Mouse (Mus musculus) forebrain, embryonic 13.5 days (tissue): ENCODE results near the gene Cdk1. TPM values are rescaled to one million over a fixed set of nuclear protein-coding genes. Genes with fewer than 3 reads are reported as not detected.
"Not testable (repeated sequence)": the region's sequence is repeated elsewhere in the genome, so short reads cannot be mapped to it uniquely, and the experiment has no call there.

Experiments
- ATAC-seq: fragments of 200-750 bp; cut with Nextera tagmentation; 2 replicates; pipeline ENCODE4 v1.8.0; 2017
- H3K27ac ChIP-seq: fragments of 300-500 bp; sonication (generic); 2 replicates; pipeline ENCODE4 v1.5.1; 2015; ENCODE audit warnings: inconsistent platforms, mild to moderate bottlenecking, moderate library complexity
- H3K27me3 ChIP-seq: fragments of 300-500 bp; sonication (generic); 2 replicates; pipeline ENCODE4 v1.6.1; 2015; ENCODE audit warnings: mild to moderate bottlenecking, inconsistent platforms
- H3K36me3 ChIP-seq: fragments of 300-500 bp; sonication (generic); 2 replicates; pipeline ENCODE4 v1.6.1; 2015; ENCODE audit warnings: mild to moderate bottlenecking, inconsistent platforms; ENCODE audit not compliant: poor library complexity, severe bottlenecking
- H3K4me1 ChIP-seq: fragments of 300-500 bp; sonication (generic); 2 replicates; pipeline ENCODE4 v1.6.1; 2015; ENCODE audit warnings: inconsistent platforms
- H3K4me2 ChIP-seq: fragments of 300-500 bp; sonication (generic); 2 replicates; pipeline ENCODE4 v1.6.1; 2015; ENCODE audit warnings: inconsistent platforms, mild to moderate bottlenecking, moderate library complexity
- H3K4me3 ChIP-seq: fragments of 300-500 bp; sonication (generic); 2 replicates; pipeline ENCODE4 v1.5.1; 2015; ENCODE audit warnings: mild to moderate bottlenecking, inconsistent platforms
- H3K9ac ChIP-seq: fragments of 300-500 bp; sonication (generic); 2 replicates; pipeline ENCODE4 v1.6.1; 2015; ENCODE audit warnings: mild to moderate bottlenecking, inconsistent platforms
- H3K9me3 ChIP-seq: fragments of 300-500 bp; sonication (generic); replicated peaks from 2 replicates; pipeline ENCODE4 v1.6.1; 2016; ENCODE audit warnings: inconsistent platforms
- WGBS: fragments of 180-500 bp; shearing (Covaris S2); methylation state at CpG from one replicate; pipeline ENCODE4 v1.1.7; 2015; 5-methylcytosine and 5-hydroxymethylcytosine counted together
- polyA plus RNA-seq: library from polyadenylated mRNA; unstranded; fragments of >200 nt; fragmentation: Nextera tagmentation; extraction: Ambion mirVana; gene quantifications from 2 replicates; pipeline ENCODE4 v1.2.1, GENCODE M21; 2015

Gene Cdk1
- polyA plus RNA-seq, 1 experiment from 2014 or later, result 365 TPM

- no peak overlapping the region for H3K4me2 ChIP-seq
- H3K27ac ChIP-seq, result no peak overlapping the region
- no peaks in the 10 kb centered on the region for H3K27me3 ChIP-seq
- H3K4me1 ChIP-seq, result no peaks in the 10 kb centered on the region; the same call in 1 of the 2 replicates
- H3K36me3 ChIP-seq, result no peaks in the 10 kb centered on the region
- WGBS, result 91% methylated on average over 14 of the region's 14 CpGs
- no peak for ATAC-seq
- H3K9ac ChIP-seq, result no peak overlapping the region
- H3K4me3 ChIP-seq, result no peak overlapping the region
- H3K9me3 ChIP-seq, result no peaks in the 10 kb centered on the region
Observed at GRCm38 (mm10) chr10:69372061-69372460, 19.3 kb upstream of the Cdk1 start.

- Histone ChIP-seq H3K9ac (no peak overlapping the region), H3K4me2 (no peak overlapping the region), H3K27me3 (no peaks in the 10 kb centered on the region), H3K36me3 (no peaks in the 10 kb centered on the region), H3K9me3 (no peaks in the 10 kb centered on the region), H3K4me3 (no peak overlapping the region), H3K27ac (no peak overlapping the region), H3K4me1 (no peaks in the 10 kb centered on the region; the same call in 1 of the 2 replicates)
- ATAC-seq, result no peak; the same call in 1 of the 2 replicates
- 9% methylated on average over 10 of the region's 10 CpGs for WGBS
Observed at GRCm38 (mm10) chr10:69371441-69371840, 18.7 kb upstream of the Cdk1 start.

- Histone ChIP-seq H3K27ac (no peak overlapping the region), H3K9me3 (no peaks in the 10 kb centered on the region), H3K36me3 (no peaks in the 10 kb centered on the region), H3K9ac (no peak overlapping the region), H3K4me3 (no peak overlapping the region), H3K27me3 (no peaks in the 10 kb centered on the region), H3K4me1 (no peaks in the 10 kb centered on the region; the same call in 1 of the 2 replicates), H3K4me2 (no peak overlapping the region)
- 83% methylated on average over 6 of the region's 6 CpGs for WGBS
- ATAC-seq, result no peak
Observed at GRCm38 (mm10) chr10:69369321-69369720, 16.6 kb upstream of the Cdk1 start.

- ATAC-seq, result no peak
- Histone ChIP-seq H3K4me2 (no peak overlapping the region), H3K36me3 (no peaks in the 10 kb centered on the region), H3K9me3 (no peaks in the 10 kb centered on the region; the same call in 1 of the 2 replicates), H3K27me3 (no peaks in the 10 kb centered on the region), H3K27ac (no peak overlapping the region), H3K4me3 (no peak overlapping the region), H3K9ac (no peak overlapping the region), H3K4me1 (no peaks in the 10 kb centered on the region)
- WGBS, result 90% methylated on average over 13 of the region's 13 CpGs
Observed at GRCm38 (mm10) chr10:69366877-69367387, 14.2 kb upstream of the Cdk1 start.

GRCm38 (mm10) chr10:69366208-69366607, 13.5 kb upstream of the Cdk1 start:
- Histone ChIP-seq H3K4me1 (no peaks in the 10 kb centered on the region), H3K36me3 (no peaks in the 10 kb centered on the region), H3K27me3 (no peaks in the 10 kb centered on the region), H3K9ac (no peak overlapping the region), H3K27ac (no peak overlapping the region), H3K4me2 (no peak overlapping the region), H3K4me3 (no peak overlapping the region), H3K9me3 (no peaks in the 10 kb centered on the region; the same call in 1 of the 2 replicates)
- 89% methylated on average over 11 of the region's 11 CpGs for WGBS
- no peak for ATAC-seq

- no peak overlapping the region for H3K9ac ChIP-seq
- H3K4me2 ChIP-seq, result no peak overlapping the region
- 88% methylated on average over 1 of the region's 1 CpGs for WGBS
- no peak overlapping the region for H3K27ac ChIP-seq
- no peaks in the 10 kb centered on the region for H3K36me3 ChIP-seq
- no peaks in the 10 kb centered on the region; the same call in 1 of the 2 replicates for H3K9me3 ChIP-seq
- ATAC-seq, result no peak
- H3K4me1 ChIP-seq, result no peaks in the 10 kb centered on the region
- H3K27me3 ChIP-seq, result no peaks in the 10 kb centered on the region
- no peak overlapping the region for H3K4me3 ChIP-seq
Observed at GRCm38 (mm10) chr10:69359666-69360065, 6.9 kb upstream of the Cdk1 start.

GRCm38 (mm10) chr10:69353086-69353479, 345 bp upstream of the Cdk1 start:
- peak; percentile 44; the same call in 1 of the 2 replicates for ATAC-seq
- H3K27ac ChIP-seq, H3K27me3 ChIP-seq, H3K9ac ChIP-seq, H3K9me3 ChIP-seq: not testable (repeated sequence)
- H3K4me1 ChIP-seq, result peaks cover 41% of the 10 kb centered on the region
- WGBS, result 35% methylated on average over 5 of the region's 5 CpGs
- H3K36me3 ChIP-seq, result peaks cover 24% of the 10 kb centered on the region
- H3K4me3 ChIP-seq, result peak overlapping the region; percentile 76
- H3K4me2 ChIP-seq, result peak overlapping the region; percentile 80

GRCm38 (mm10) chr10:69351842-69352211, 911 bp downstream of the Cdk1 start:
- H3K27ac ChIP-seq, result peak overlapping the region; percentile 61; the same call in 1 of the 2 replicates
- under 1% methylated on average over 11 of the region's 11 CpGs for WGBS

GRCm38 (mm10) chr10:69351071-69351841, 1.5 kb downstream of the Cdk1 start:
- Histone ChIP-seq H3K4me1 (peaks cover 41% of the 10 kb centered on the region), H3K27ac (no peak overlapping the region), H3K4me2 (peak overlapping the region; percentile 80), H3K27me3 (no peaks in the 10 kb centered on the region), H3K9ac (peak overlapping the region; percentile 81), H3K9me3 (no peaks in the 10 kb centered on the region), H3K36me3 (peaks cover 42% of the 10 kb centered on the region), H3K4me3 (peak overlapping the region; percentile 76)
- 18% methylated on average over 12 of the region's 12 CpGs for WGBS
- ATAC-seq, result no peak

More at GRCm38 (mm10) chr10:69351842-69352211, 911 bp downstream of the Cdk1 start:
- no peak for ATAC-seq
- H3K36me3 ChIP-seq, result peaks cover 36% of the 10 kb centered on the region
- H3K9ac ChIP-seq, result peak overlapping the region; percentile 81
- H3K27me3 ChIP-seq, result no peaks in the 10 kb centered on the region
- peak overlapping the region; percentile 76 for H3K4me3 ChIP-seq
- peaks cover 41% of the 10 kb centered on the region for H3K4me1 ChIP-seq
- H3K4me2 ChIP-seq, result peak overlapping the region; percentile 80
- H3K9me3 ChIP-seq, result no peaks in the 10 kb centered on the region

GRCm38 (mm10) chr10:69348206-69348605, 4.5 kb downstream of the Cdk1 start:
- H3K9ac ChIP-seq, result no peak overlapping the region
- peaks cover 71% of the 10 kb centered on the region for H3K36me3 ChIP-seq
- no peak overlapping the region for H3K4me2 ChIP-seq
- no peak overlapping the region for H3K4me3 ChIP-seq
- 77% methylated on average over 8 of the region's 8 CpGs for WGBS
- H3K4me1 ChIP-seq, result peaks cover 41% of the 10 kb centered on the region
- no peak for ATAC-seq
- H3K27me3 ChIP-seq, result no peaks in the 10 kb centered on the region
- no peak overlapping the region for H3K27ac ChIP-seq
- no peaks in the 10 kb centered on the region for H3K9me3 ChIP-seq

GRCm38 (mm10) chr10:69342328-69342727, 10.4 kb downstream of the Cdk1 start:
- H3K9me3 ChIP-seq, result no peaks in the 10 kb centered on the region
- no peak overlapping the region for H3K9ac ChIP-seq
- H3K4me3 ChIP-seq, result no peak overlapping the region
- WGBS, result 92% methylated on average over 9 of the region's 9 CpGs
- H3K4me2 ChIP-seq, result no peak overlapping the region
- no peak for ATAC-seq
- H3K36me3 ChIP-seq, result peaks cover 96% of the 10 kb centered on the region
- H3K4me1 ChIP-seq, result no peaks in the 10 kb centered on the region
- H3K27ac ChIP-seq, result no peak overlapping the region
- H3K27me3 ChIP-seq, result no peaks in the 10 kb centered on the region

- H3K36me3 ChIP-seq, result peaks cover 94% of the 10 kb centered on the region
- no peak overlapping the region for H3K4me3 ChIP-seq
- H3K4me2 ChIP-seq, result no peak overlapping the region
- no peaks in the 10 kb centered on the region for H3K27me3 ChIP-seq
- no peak overlapping the region for H3K9ac ChIP-seq
- no peaks in the 10 kb centered on the region for H3K4me1 ChIP-seq
- WGBS, result 71% methylated on average over 6 of the region's 6 CpGs
- no peaks in the 10 kb centered on the region for H3K9me3 ChIP-seq
- no peak for ATAC-seq
- H3K27ac ChIP-seq, result no peak overlapping the region
Observed at GRCm38 (mm10) chr10:69341570-69342227, 11.0 kb downstream of the Cdk1 start.
